Mouse (Mus musculus) limb, embryonic 14.5 days (tissue): ENCODE measurements around the gene Ap1m2. TPM values are rescaled to one million over a fixed set of nuclear protein-coding genes. Genes with fewer than 3 reads are reported as not detected.

Experiments used
- ATAC-seq: fragments of 200-750 bp; cut with Nextera tagmentation; 2 replicates; pipeline ENCODE4 v1.8.0; 2017; ENCODE audit warnings: low read depth, moderate number of reproducible peaks, moderate TSS enrichment; ENCODE audit not compliant: low FRiP score
- DNase-seq: peaks from one replicate; pipeline ENCODE4 v3.0.0-alpha.2; 2015; ENCODE audit warnings: low spot score
- H3K27ac ChIP-seq: fragments of 300-500 bp; sonication (generic); replicated peaks from 2 replicates; pipeline ENCODE4 v1.5.1; 2014; ENCODE audit warnings: low read depth, mild to moderate bottlenecking, low read length, moderate library complexity, mixed read lengths
- H3K27me3 ChIP-seq: fragments of 300-500 bp; sonication (generic); 2 replicates; pipeline ENCODE4 v1.6.1; 2014; ENCODE audit warnings: low read length, mixed read lengths; ENCODE audit not compliant: control insufficient read depth, insufficient read depth
- H3K36me3 ChIP-seq: fragments of 300-500 bp; sonication (generic); 2 replicates; pipeline ENCODE4 v1.6.1; 2014; ENCODE audit warnings: mild to moderate bottlenecking, low read length, moderate library complexity, mixed read lengths; ENCODE audit not compliant: control insufficient read depth, insufficient read depth
- H3K4me1 ChIP-seq: fragments of 300-500 bp; sonication (generic); 2 replicates; pipeline ENCODE4 v1.6.1; 2014; ENCODE audit warnings: antibody characterized with exemption, low read length, mixed read lengths; ENCODE audit not compliant: control insufficient read depth, insufficient read depth
- H3K4me2 ChIP-seq: fragments of 300-500 bp; sonication (generic); replicated peaks from 2 replicates; pipeline ENCODE4 v1.6.1; 2014; ENCODE audit warnings: low read depth, mild to moderate bottlenecking, low read length, moderate library complexity; ENCODE audit not compliant: severe bottlenecking
- H3K4me3 ChIP-seq: fragments of 300-500 bp; sonication (generic); replicated peaks from 2 replicates; pipeline ENCODE4 v1.5.1; 2014; ENCODE audit warnings: low read length
- H3K9ac ChIP-seq: fragments of 300-500 bp; sonication (generic); 2 replicates; pipeline ENCODE4 v1.6.1; 2014; ENCODE audit warnings: mild to moderate bottlenecking, low read depth, low read length, moderate library complexity; ENCODE audit not compliant: severe bottlenecking
- H3K9me3 ChIP-seq: fragments of 300-500 bp; sonication (generic); 2 replicates; pipeline ENCODE4 v1.6.1; 2016; ENCODE audit warnings: low read length; ENCODE audit not compliant: control insufficient read depth
- POLR2A ChIP-seq: fragments of 200-500 bp; IDR thresholded peaks from 2 replicates; pipeline ENCODE4 v1.8.0; 2012; ENCODE audit warnings: inconsistent platforms, mild to moderate bottlenecking, moderate library complexity, borderline replicate concordance; ENCODE audit not compliant: insufficient read depth, insufficient read length; ENCODE audit errors: extremely low read depth
- WGBS: fragments of 180-500 bp; shearing (Covaris S2); extraction: QIAGEN DNeasy Blood & Tissue Kit; methylation state at CpG from one replicate; pipeline ENCODE4 v1.1.7; 2014; 5-methylcytosine and 5-hydroxymethylcytosine counted together
- polyA plus RNA-seq, 2 experiments: library from polyadenylated mRNA; depleted of rRNA in 1 of 2; stranded (reverse) in 1 of 2; unstranded in 1 of 2; fragments of >200 nt; fragmentation: Nextera tagmentation in 1 of 2; extraction: Ambion mirVana in 1 of 2; gene quantifications; 2 replicates each; pipeline versions ENCODE4 v1.2.1 to v1.2.3; 2012 to 2014

Gene Ap1m2
- polyA plus RNA-seq, 2 experiments, result 16.3 to 29.3 TPM

DNA sequence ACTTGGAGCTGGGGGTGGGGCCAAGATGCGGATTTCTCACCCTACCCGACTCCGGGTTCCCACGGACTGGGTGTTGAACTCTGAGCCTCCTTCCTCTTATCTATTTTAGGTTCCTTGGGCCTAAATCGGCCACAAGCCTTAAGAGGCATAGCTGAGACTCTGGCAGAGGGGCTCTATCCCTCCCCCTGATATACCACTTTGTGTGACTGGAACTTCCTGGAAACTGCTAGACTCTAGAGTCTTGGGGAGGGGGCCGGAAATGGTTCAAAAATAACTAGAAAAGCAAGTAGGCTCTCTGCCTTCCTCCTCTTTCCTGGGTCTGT is 9.3 kb upstream of the Ap1m2 start:
- no peak overlapping the region for H3K27ac ChIP-seq
- H3K4me3 ChIP-seq, result peak overlapping the region; percentile 76

DNA sequence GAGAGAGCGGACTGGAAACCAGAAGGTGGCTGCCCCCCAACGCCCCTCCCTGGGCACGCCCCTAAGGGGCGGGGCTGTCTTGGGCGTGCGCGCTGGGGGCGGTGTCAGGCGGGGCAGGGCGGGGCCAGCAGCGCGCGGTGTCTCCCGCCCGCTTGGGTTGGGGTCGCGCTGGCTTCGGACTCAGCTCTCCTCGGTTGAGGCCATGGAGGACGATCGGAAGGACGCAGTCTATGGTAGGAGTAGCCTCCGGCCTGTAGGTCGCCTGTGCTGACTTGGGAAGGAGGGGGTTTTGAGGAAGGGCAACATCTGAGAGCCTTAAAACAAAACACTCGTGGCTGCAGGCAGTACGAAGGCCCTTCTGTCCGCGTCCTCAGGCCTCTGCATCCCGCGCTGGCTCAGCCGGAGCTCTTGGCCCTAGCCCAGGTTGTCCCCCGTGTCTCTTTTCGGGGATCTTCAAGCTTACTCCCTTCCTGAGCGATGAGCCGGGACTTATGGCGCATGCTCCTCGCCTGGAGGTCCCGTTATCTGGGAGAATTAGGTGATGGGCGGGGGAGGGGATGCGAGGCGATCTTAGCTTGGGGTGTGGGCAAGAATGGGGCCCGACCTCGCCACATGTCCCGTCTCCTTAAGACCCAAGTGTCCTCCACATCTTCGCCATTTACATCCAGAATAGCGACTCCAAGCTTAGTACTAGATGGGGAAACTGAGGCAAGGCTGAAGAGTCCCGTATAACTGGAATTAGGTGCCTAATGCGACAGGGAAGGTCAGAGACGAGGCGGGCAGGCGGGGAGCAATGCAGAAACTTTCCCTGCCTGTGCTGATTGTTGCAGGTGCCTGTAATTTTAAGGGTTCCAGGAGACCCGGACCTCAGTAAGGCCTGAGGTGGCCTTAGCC is 8.7 kb upstream of the Ap1m2 start, which contains the start of gene Slc44a2:
TSS of gene Slc44a2 (plus strand) at position 80 of the 894 bp plus-strand sequence.
- TF ChIP-seq POLR2A, result peak; percentile 80; the same call in 1 of the 2 replicates
- Histone ChIP-seq H3K4me3 (peak within 1 kb of the TSS; percentile 76), H3K4me2 (peak within 1 kb of the TSS; percentile 85), H3K27ac (0 out of 2 replicates have a peak within 1 kb of the TSS, but pooled peaks have one; percentile 19), H3K27me3 (no peaks in the 10 kb centered on the region), H3K36me3 (0 out of 2 replicates have a peak, but pooled peaks cover 3% of the 10 kb centered on the region), H3K4me1 (peaks cover 15% of the 10 kb centered on the region), H3K9ac (peak within 1 kb of the TSS; percentile 76), H3K9me3 (no peaks in the 10 kb centered on the region)
- WGBS, result under 1% methylated on average over 52 of the region's 52 CpGs
- ATAC-seq (peak; percentile 98), DNase-seq (peak; percentile 77)

More for the DNA sequence above, 9.3 kb upstream of the Ap1m2 start:
- DNase-seq (no peak), ATAC-seq (no peak)
- peak overlapping the region; percentile 85 for H3K4me2 ChIP-seq
- TF ChIP-seq POLR2A, result no peak
- 14% methylated on average over 6 of the region's 6 CpGs for WGBS
- H3K27me3 ChIP-seq, result no peaks in the 10 kb centered on the region
- H3K9ac ChIP-seq, result peak overlapping the region; percentile 76
- 0 out of 2 replicates have a peak, but pooled peaks cover 4% of the 10 kb centered on the region for H3K36me3 ChIP-seq
- H3K9me3 ChIP-seq, result no peaks in the 10 kb centered on the region
- H3K4me1 ChIP-seq, result peaks cover 15% of the 10 kb centered on the region

DNA sequence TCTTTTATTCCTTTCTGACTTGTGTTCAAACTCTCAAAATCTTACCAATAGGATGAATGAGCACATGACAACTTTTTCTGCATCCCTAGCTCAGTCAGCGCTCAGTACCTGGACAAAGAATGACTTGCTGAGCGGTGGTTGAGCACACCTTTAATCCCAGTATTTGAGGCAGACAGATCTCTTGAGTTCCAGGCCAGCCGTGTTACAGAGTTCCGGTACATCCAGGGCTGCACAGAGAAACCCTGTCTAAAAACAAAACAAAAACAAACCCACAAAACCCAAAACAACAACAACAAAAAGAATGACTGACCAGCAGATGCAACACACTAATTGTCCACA is 8.1 kb upstream of the Ap1m2 start:
- WGBS, result 31% methylated on average over 4 of the region's 4 CpGs
- ATAC-seq (peak; percentile 14), DNase-seq (no peak)
- no peak for TF ChIP-seq POLR2A
- no peaks in the 10 kb centered on the region for H3K27me3 ChIP-seq
- peak overlapping the region; percentile 76 for H3K4me3 ChIP-seq
- H3K4me2 ChIP-seq, result peak overlapping the region; percentile 85
- H3K4me1 ChIP-seq, result peaks cover 15% of the 10 kb centered on the region
- H3K9me3 ChIP-seq, result no peaks in the 10 kb centered on the region
- peak overlapping the region; percentile 76; the same call in 1 of the 2 replicates for H3K9ac ChIP-seq
- H3K27ac ChIP-seq, result no peak overlapping the region
- 0 out of 2 replicates have a peak, but pooled peaks cover 3% of the 10 kb centered on the region for H3K36me3 ChIP-seq

DNA sequence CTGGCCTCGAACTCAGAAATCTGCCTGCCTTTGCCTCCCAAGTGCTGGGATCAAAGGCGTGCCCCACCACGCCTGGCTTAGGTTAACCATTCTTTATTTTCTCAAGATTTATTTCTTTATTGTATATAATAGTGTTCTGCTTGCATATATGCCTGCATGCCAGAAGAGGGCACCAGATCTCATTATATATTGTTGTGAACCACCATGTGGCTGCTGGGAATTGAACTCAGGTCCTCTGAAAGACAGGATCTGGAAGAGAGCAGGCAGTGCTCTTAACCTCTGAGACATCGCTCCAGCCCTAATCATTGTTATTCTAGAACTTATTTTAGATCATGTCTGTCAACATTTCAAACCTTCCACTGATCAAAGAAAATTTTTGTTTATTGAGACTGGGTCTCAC is 7.4 kb upstream of the Ap1m2 start:
- ATAC-seq (no peak), DNase-seq (no peak)
- no peaks in the 10 kb centered on the region for H3K9me3 ChIP-seq
- H3K27me3 ChIP-seq, result no peaks in the 10 kb centered on the region
- no peak overlapping the region for H3K4me2 ChIP-seq
- TF ChIP-seq POLR2A, result no peak
- H3K27ac ChIP-seq, result no peak overlapping the region
- H3K36me3 ChIP-seq, result no peaks in the 10 kb centered on the region
- H3K4me3 ChIP-seq, result no peak overlapping the region
- peaks cover 15% of the 10 kb centered on the region for H3K4me1 ChIP-seq
- WGBS, result 90% methylated on average over 4 of the region's 4 CpGs
- H3K9ac ChIP-seq, result no peak overlapping the region

DNA sequence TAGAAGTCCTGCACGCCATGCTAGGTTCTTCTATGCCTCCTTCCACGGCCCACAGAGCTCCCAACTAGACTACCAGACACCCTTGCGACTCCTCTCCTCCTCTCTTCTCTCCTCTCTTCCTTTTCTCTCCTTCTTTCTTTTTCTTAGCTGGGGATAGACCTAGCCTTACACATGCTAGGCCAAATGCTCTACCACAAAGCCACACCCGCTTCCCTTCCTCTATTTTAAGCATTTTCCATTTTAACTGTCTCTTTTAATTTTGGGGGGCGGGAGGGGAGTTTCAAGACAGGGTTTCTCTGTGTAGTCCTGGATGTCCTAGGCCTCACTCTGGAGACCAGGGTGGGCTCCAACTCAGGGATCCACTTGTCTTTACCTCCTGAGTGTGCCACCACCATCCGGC is 6.7 kb upstream of the Ap1m2 start:
- ATAC-seq, result no peak
- no peak overlapping the region for H3K4me2 ChIP-seq
- no peaks in the 10 kb centered on the region for H3K36me3 ChIP-seq
- no peaks in the 10 kb centered on the region for H3K27me3 ChIP-seq
- no peak overlapping the region for H3K9ac ChIP-seq
- H3K4me1 ChIP-seq, result peaks cover 15% of the 10 kb centered on the region
- TF ChIP-seq POLR2A, result no peak
- H3K27ac ChIP-seq, result no peak overlapping the region
- 92% methylated on average over 6 of the region's 6 CpGs for WGBS
- H3K9me3 ChIP-seq, result no peaks in the 10 kb centered on the region
- H3K4me3 ChIP-seq, result no peak overlapping the region
- DNase-seq, result no peak
